Mouse (Mus musculus) bone marrow macrophage, adult 2 months (primary cell): ENCODE results near the gene D8Ertd738e. TPM values are rescaled to one million over a fixed set of nuclear protein-coding genes. Genes with fewer than 3 reads are reported as not detected.
A peak's percentile ranks its signal among the peaks of the same experiment; 100 is the strongest.

Experiments
- H3K27ac ChIP-seq: 2 replicates; pipeline ENCODE4 v1.5.1; 2012; ENCODE audit warnings: low read depth, low read length; ENCODE audit not compliant: insufficient read depth
- H3K4me1 ChIP-seq: 2 replicates; pipeline ENCODE4 v1.6.1; 2012; ENCODE audit warnings: low read length; ENCODE audit not compliant: control insufficient read depth, insufficient read depth
- H3K4me3 ChIP-seq: 2 replicates; pipeline ENCODE4 v1.5.1; 2012; ENCODE audit warnings: mild to moderate bottlenecking, low read length, moderate library complexity; ENCODE audit not compliant: insufficient read depth
- CTCF ChIP-seq: IDR thresholded peaks from 2 replicates; pipeline ENCODE4 v1.5.1; 2012; ENCODE audit warnings: low read depth, mild to moderate bottlenecking, low read length, moderate library complexity
- POLR2A ChIP-seq: IDR thresholded peaks from 2 replicates; pipeline ENCODE4 v1.6.1; 2012; ENCODE audit warnings: mild to moderate bottlenecking, low read depth, low read length, borderline replicate concordance
- polyA plus RNA-seq: library from polyadenylated mRNA; stranded (reverse); fragments of >200 nt; gene quantifications from 2 replicates; pipeline ENCODE4 v1.2.4, GENCODE M21; 2012; ENCODE audit not compliant: missing spikeins, insufficient read depth, insufficient read length

The D8Ertd738e gene
- polyA plus RNA-seq, 1 experiment = 164 TPM

- H3K4me1 ChIP-seq = peaks cover 15% of the 10 kb centered on the region
- no peak overlapping the region for H3K27ac ChIP-seq
- TF ChIP-seq POLR2A = no peak
- TF ChIP-seq CTCF = no peak
- H3K4me3 ChIP-seq = no peak overlapping the region
Measured at GRCm38 (mm10) chr8:84273968-84274367, 24.4 kb upstream of the D8Ertd738e start.

- no peak overlapping the region for H3K4me3 ChIP-seq
- TF ChIP-seq POLR2A = no peak
- no peak for TF ChIP-seq CTCF
- peaks cover 16% of the 10 kb centered on the region for H3K4me1 ChIP-seq
- no peak overlapping the region for H3K27ac ChIP-seq
Measured at GRCm38 (mm10) chr8:84272302-84272701, 22.8 kb upstream of the D8Ertd738e start.

GRCm38 (mm10) chr8:84269950-84270773, 20.6 kb upstream of the D8Ertd738e start, which contains the start of gene Ccdc130:
Gene Ccdc130 (minus strand): TSS chr8:84270380.
- Histone ChIP-seq H3K4me1 (peaks cover 8% of the 10 kb centered on the region), H3K4me3 (peak within 1 kb of the TSS; percentile 75), H3K27ac (peak within 1 kb of the TSS; percentile 52)
- TF ChIP-seq POLR2A = no peak
- TF ChIP-seq CTCF = no peak

GRCm38 (mm10) chr8:84261098-84261497, 11.6 kb upstream of the D8Ertd738e start:
- Histone ChIP-seq H3K4me3 (no peak overlapping the region), H3K27ac (no peak overlapping the region), H3K4me1 (peaks cover 13% of the 10 kb centered on the region)
- TF ChIP-seq POLR2A (no peak), CTCF (no peak)

- Histone ChIP-seq H3K4me3 (peak within 1 kb of the TSS; percentile 90), H3K4me1 (peaks cover 17% of the 10 kb centered on the region), H3K27ac (peak within 1 kb of the TSS; percentile 75)
- TF ChIP-seq CTCF = no peak
- TF ChIP-seq POLR2A = no peak
Measured at GRCm38 (mm10) chr8:84256822-84257610, 7.5 kb upstream of the D8Ertd738e start, which contains the start of gene Mri1. Gene Mri1 (minus strand): TSS chr8:84257326.

- peaks cover 17% of the 10 kb centered on the region for H3K4me1 ChIP-seq
- peak overlapping the region; percentile 75 for H3K27ac ChIP-seq
- H3K4me3 ChIP-seq = peak overlapping the region; percentile 90
- TF ChIP-seq CTCF (no peak), POLR2A (no peak)
Measured at GRCm38 (mm10) chr8:84256458-84256821, 6.9 kb upstream of the D8Ertd738e start.

- TF ChIP-seq POLR2A = no peak
- no peak for TF ChIP-seq CTCF
- Histone ChIP-seq H3K27ac (no peak overlapping the region), H3K4me3 (peak overlapping the region; percentile 90), H3K4me1 (peaks cover 17% of the 10 kb centered on the region)
Measured at GRCm38 (mm10) chr8:84255858-84256257, 6.3 kb upstream of the D8Ertd738e start.

- Histone ChIP-seq H3K4me3 (no peak overlapping the region), H3K4me1 (peaks cover 5% of the 10 kb centered on the region), H3K27ac (no peak overlapping the region)
- no peak for TF ChIP-seq POLR2A
- no peak for TF ChIP-seq CTCF
Measured at GRCm38 (mm10) chr8:84241821-84242220, 7.7 kb downstream of the D8Ertd738e start.

GRCm38 (mm10) chr8:84241167-84241566, 8.4 kb downstream of the D8Ertd738e start:
- no peak overlapping the region for H3K4me3 ChIP-seq
- TF ChIP-seq CTCF = no peak
- no peak for TF ChIP-seq POLR2A
- H3K27ac ChIP-seq = no peak overlapping the region

More at GRCm38 (mm10) chr8:84241167-84241566, 8.4 kb downstream of the D8Ertd738e start:
- H3K4me1 ChIP-seq = peaks cover 5% of the 10 kb centered on the region
